Mouse (Mus musculus): ENCODE results near the gene Lysmd4. TPM values are rescaled to one million over a fixed set of nuclear protein-coding genes. Genes with fewer than 3 reads are reported as not detected.

Lysmd4 gene
- polyA plus RNA-seq, 1 experiment from 2014 or later = 15.2 TPM

DNA sequence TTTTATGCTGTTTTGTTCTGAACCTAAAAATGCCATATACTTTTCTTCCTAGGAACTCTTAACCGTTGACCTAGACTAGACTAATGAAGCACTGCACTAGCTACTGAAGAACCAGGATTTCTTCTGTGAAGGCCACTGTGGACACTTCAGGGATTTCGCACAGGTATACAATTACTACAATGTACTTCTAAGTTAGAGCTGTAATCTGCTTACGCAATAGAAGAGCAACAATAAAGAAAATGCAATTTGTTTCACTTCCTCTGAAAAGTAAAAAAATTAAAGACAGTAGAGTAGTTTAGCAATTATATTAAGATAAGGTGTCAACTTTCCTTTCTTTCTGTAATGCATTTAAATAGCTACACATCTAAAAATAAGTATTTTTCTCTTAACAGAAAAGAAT, 84.7 kb downstream of the Lysmd4 start:
- Histone ChIP-seq H3K9me3 (replicated peaks) (no peaks in the 10 kb centered on the region), H3K4me1 (no peaks in the 10 kb centered on the region), H3K27ac (no peak overlapping the region), H3K36me3 (peaks cover 7% of the 10 kb centered on the region; the same call in 1 of the 2 replicates), H3K27me3 (ENCODE audit: low read depth, poor library complexity, severe bottlenecking) (no peaks in the 10 kb centered on the region), H3K4me3 (no peak overlapping the region)
- DNase-seq (ENCODE audit: low spot score) = no peak
- WGBS = 92% methylated on average over 3 of the region's 3 CpGs

- no peak for DNase-seq (ENCODE audit: low spot score)
- Histone ChIP-seq H3K27ac (no peak overlapping the region), H3K27me3 (ENCODE audit: low read depth, poor library complexity, severe bottlenecking) (no peaks in the 10 kb centered on the region), H3K36me3 (peaks cover 7% of the 10 kb centered on the region; the same call in 1 of the 2 replicates), H3K9me3 (replicated peaks) (no peaks in the 10 kb centered on the region), H3K4me1 (no peaks in the 10 kb centered on the region), H3K4me3 (no peak overlapping the region)
- WGBS = 98% methylated on average over 2 of the region's 2 CpGs
Measured at GRCm38 (mm10) chr7:67308102-67308501, 85.8 kb downstream of the Lysmd4 start.

DNA sequence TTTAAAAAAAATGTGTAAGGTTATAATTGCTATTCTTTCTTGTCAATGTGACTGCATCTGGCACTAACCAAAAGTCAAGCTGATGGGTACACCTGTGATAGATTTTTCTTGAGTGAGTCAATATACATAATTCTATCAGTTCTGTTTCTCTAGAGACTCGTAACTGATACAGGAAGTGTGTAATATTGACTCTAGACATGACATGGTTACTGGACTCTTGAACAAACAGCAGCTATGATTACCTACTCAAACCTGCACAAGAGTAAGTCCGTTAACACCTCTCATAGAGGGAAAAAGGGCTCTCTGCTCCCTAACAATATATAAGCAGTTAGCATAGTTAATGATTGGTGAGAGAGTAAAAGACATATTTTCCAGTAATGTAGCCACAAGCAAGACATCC, 87.8 kb downstream of the Lysmd4 start:
- 89% methylated on average over 2 of the region's 2 CpGs for WGBS
- Histone ChIP-seq H3K4me3 (no peak overlapping the region), H3K9me3 (replicated peaks) (no peaks in the 10 kb centered on the region), H3K4me1 (no peaks in the 10 kb centered on the region), H3K27me3 (ENCODE audit: low read depth, poor library complexity, severe bottlenecking) (no peaks in the 10 kb centered on the region), H3K27ac (no peak overlapping the region), H3K36me3 (0 out of 2 replicates have a peak, but pooled peaks cover 4% of the 10 kb centered on the region)
- DNase-seq (ENCODE audit: low spot score) = no peak

GRCm38 (mm10) chr7:67313200-67313599, 90.9 kb downstream of the Lysmd4 start:
- 92% methylated on average over 3 of the region's 3 CpGs for WGBS
- H3K4me1 ChIP-seq = no peaks in the 10 kb centered on the region
- H3K27ac ChIP-seq = no peak overlapping the region
- H3K36me3 ChIP-seq = 0 out of 2 replicates have a peak, but pooled peaks cover 4% of the 10 kb centered on the region
- no peak overlapping the region for H3K4me3 ChIP-seq
- H3K27me3 ChIP-seq (ENCODE audit: low read depth, poor library complexity, severe bottlenecking) = no peaks in the 10 kb centered on the region
- DNase-seq (ENCODE audit: low spot score) = no peak
- H3K9me3 ChIP-seq (replicated peaks) = no peaks in the 10 kb centered on the region

GRCm38 (mm10) chr7:67318697-67319096, 96.4 kb downstream of the Lysmd4 start:
- no peak overlapping the region for H3K27ac ChIP-seq
- no peak for DNase-seq (ENCODE audit: low spot score)
- 0 out of 2 replicates have a peak, but pooled peaks cover 3% of the 10 kb centered on the region for H3K36me3 ChIP-seq
- no peaks in the 10 kb centered on the region for H3K9me3 ChIP-seq (replicated peaks)
- H3K27me3 ChIP-seq (ENCODE audit: low read depth, poor library complexity, severe bottlenecking) = no peaks in the 10 kb centered on the region
- no peaks in the 10 kb centered on the region for H3K4me1 ChIP-seq
- no peak overlapping the region for H3K4me3 ChIP-seq

DNA sequence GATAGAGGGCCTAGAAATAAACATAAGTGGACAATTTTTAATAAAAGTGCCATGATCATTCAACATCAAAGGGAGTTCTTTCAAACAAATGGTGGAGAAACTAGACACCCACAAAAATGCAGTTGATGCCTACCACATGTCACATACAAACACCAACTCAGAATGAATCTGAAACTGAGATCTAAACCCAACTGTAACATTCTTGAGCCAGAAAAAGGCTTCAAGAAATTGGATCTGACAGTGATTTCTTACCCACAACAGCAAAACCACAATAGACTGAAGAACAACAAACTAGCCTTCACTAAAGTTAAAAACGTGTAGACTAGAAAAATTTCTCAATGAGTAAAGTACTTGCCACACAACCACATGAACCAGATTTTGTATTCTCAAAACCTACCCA, 98.0 kb downstream of the Lysmd4 start:
- Histone ChIP-seq H3K36me3 (no peaks in the 10 kb centered on the region), H3K4me1 (no peaks in the 10 kb centered on the region), H3K27me3 (ENCODE audit: low read depth, poor library complexity, severe bottlenecking) (no peaks in the 10 kb centered on the region), H3K9me3 (replicated peaks) (no peaks in the 10 kb centered on the region), H3K27ac (no peak overlapping the region), H3K4me3 (no peak overlapping the region)
- WGBS = 79% methylated on average over 1 of the region's 1 CpGs
- DNase-seq (ENCODE audit: low spot score) = no peak

DNA sequence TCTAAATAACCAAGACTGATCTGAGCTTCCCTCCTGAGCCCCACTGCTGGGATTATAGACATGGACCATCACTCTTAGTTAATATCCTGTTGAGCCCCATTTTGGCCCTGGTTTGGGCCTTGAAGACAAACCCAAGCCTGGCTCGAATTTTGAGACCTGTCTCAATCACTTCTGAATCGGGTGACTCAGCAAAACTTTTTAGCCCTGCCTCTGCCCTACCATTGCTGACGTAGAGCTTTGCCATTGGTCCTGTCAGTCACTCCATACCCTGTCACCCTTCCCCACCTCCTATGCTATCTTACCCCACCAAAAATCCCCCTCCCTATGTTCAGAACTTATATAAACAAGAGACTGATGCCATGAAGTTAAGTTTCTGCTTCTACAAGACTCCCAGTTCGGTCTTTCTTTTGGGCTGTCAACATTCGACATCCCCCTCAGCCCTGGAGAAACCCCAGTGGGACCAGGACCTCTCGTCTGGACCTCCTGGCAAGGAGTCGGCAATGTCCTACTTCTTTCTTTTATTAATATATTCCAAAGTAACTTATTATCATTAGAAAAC, 119.8 kb downstream of the Lysmd4 start:
- Histone ChIP-seq H3K9me3 (replicated peaks) (no peaks in the 10 kb centered on the region), H3K4me3 (no peak overlapping the region), H3K27me3 (ENCODE audit: low read depth, poor library complexity, severe bottlenecking) (no peaks in the 10 kb centered on the region), H3K4me1 (no peaks in the 10 kb centered on the region), H3K27ac (no peak overlapping the region), H3K36me3 (peaks cover 12% of the 10 kb centered on the region)
- 90% methylated on average over 7 of the region's 7 CpGs for WGBS
- no peak for DNase-seq (ENCODE audit: low spot score)

DNA sequence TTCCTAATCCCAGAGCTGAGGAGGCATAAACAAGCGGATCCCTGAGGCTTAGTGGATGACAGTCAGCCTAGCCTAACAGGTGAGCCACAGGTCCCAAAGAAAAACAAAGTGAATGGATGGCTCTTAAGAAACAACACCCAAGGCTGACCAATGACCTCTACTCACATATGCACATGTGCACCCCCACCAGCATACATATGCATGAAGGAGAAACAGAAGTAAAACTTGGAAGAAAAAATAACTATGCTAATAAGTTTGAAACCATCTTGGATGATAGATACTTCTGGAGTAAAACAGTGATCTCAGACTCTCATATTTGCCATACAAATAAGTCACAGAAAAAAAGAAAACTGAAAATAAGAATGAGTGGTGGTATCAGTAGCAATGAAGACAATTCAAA, 122.1 kb downstream of the Lysmd4 start:
- H3K27me3 ChIP-seq (ENCODE audit: low read depth, poor library complexity, severe bottlenecking) = no peaks in the 10 kb centered on the region
- 78% methylated on average over 1 of the region's 1 CpGs for WGBS

GRCm38 (mm10) chr7:67352989-67353388, 130.6 kb downstream of the Lysmd4 start:
- DNase-seq (ENCODE audit: low spot score) = no peak
- 83% methylated on average over 4 of the region's 4 CpGs for WGBS
- no peaks in the 10 kb centered on the region for H3K4me1 ChIP-seq
- 0 out of 2 replicates have a peak, but pooled peaks cover 2% of the 10 kb centered on the region for H3K9me3 ChIP-seq (replicated peaks)
- H3K36me3 ChIP-seq = peaks cover 10% of the 10 kb centered on the region
- no peak overlapping the region for H3K27ac ChIP-seq
- no peak overlapping the region for H3K4me3 ChIP-seq
- no peaks in the 10 kb centered on the region for H3K27me3 ChIP-seq (ENCODE audit: low read depth, poor library complexity, severe bottlenecking)

More for the DNA sequence above, 122.1 kb downstream of the Lysmd4 start:
- H3K9me3 ChIP-seq (replicated peaks) = no peaks in the 10 kb centered on the region
- H3K4me3 ChIP-seq = no peak overlapping the region
- peaks cover 9% of the 10 kb centered on the region for H3K36me3 ChIP-seq
- no peaks in the 10 kb centered on the region for H3K4me1 ChIP-seq
- no peak for DNase-seq (ENCODE audit: low spot score)
- H3K27ac ChIP-seq = no peak overlapping the region

GRCm38 (mm10) chr7:67353667-67354066, 131.3 kb downstream of the Lysmd4 start:
- 88% methylated on average over 6 of the region's 6 CpGs for WGBS

DNA sequence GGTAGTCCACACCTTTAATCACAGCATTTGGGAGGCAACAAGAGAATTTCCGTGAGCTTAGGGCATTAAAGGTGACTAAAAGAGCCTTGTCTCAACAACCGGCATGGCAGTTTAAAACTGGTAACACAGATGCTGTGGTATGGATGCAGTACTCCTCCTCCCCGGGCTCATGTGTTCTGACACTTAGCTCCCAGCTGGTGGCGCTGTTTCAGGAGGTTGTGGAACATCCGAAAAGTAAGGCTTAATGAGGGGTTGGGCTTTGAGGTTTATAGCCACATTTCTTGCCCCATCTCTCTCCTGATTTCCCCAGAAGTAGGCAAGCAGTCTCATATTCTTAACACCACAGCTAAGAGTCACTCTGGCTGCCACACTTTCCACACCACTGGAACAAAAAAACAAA, 133.5 kb downstream of the Lysmd4 start:
- Histone ChIP-seq H3K27ac (no peak overlapping the region), H3K9me3 (replicated peaks) (0 out of 2 replicates have a peak, but pooled peaks cover 2% of the 10 kb centered on the region), H3K36me3 (peaks cover 10% of the 10 kb centered on the region), H3K4me3 (no peak overlapping the region), H3K4me1 (no peaks in the 10 kb centered on the region), H3K27me3 (ENCODE audit: low read depth, poor library complexity, severe bottlenecking) (no peaks in the 10 kb centered on the region)
- WGBS = 93% methylated on average over 5 of the region's 5 CpGs
- no peak for DNase-seq (ENCODE audit: low spot score)

More at GRCm38 (mm10) chr7:67353667-67354066, 131.3 kb downstream of the Lysmd4 start:
- Histone ChIP-seq H3K4me1 (no peaks in the 10 kb centered on the region), H3K4me3 (no peak overlapping the region), H3K27ac (no peak overlapping the region), H3K27me3 (ENCODE audit: low read depth, poor library complexity, severe bottlenecking) (no peaks in the 10 kb centered on the region), H3K36me3 (peaks cover 10% of the 10 kb centered on the region), H3K9me3 (replicated peaks) (0 out of 2 replicates have a peak, but pooled peaks cover 2% of the 10 kb centered on the region)
- no peak for DNase-seq (ENCODE audit: low spot score)

All from limb, embryonic 10.5 days (tissue).